Mouse (Mus musculus) gastrocnemius, adult 2 months (tissue): Measurements from ENCODE around the gene Ofd1. TPM values are rescaled to one million over a fixed set of nuclear protein-coding genes. Genes with fewer than 3 reads are reported as not detected.

Source experiments
- DNase-seq: peaks from one replicate; pipeline ENCODE4 v3.0.0; 2022
- H3K27ac ChIP-seq: fragments of 200-600 bp; 2 replicates; pipeline ENCODE4 v1.8.1; 2022; ENCODE audit warnings: mild to moderate bottlenecking
- H3K4me3 ChIP-seq: fragments of 200-600 bp; 2 replicates; pipeline ENCODE4 v1.8.1; 2022; ENCODE audit warnings: mild to moderate bottlenecking, moderate library complexity
- CTCF ChIP-seq: fragments of 200-600 bp; IDR thresholded peaks from 2 replicates; pipeline ENCODE4 v1.8.1; 2022; ENCODE audit warnings: antibody characterized with exemption, mild to moderate bottlenecking, moderate library complexity
- intact Hi-C: fragments of 180-260 bp; cut with DNase I; formaldehyde crosslinking; loops from one replicate; pipeline ENCODE4 v1.15.1; 2025
- long read RNA-seq, 2 experiments: library from polyadenylated mRNA; stranded (forward); transcript quantifications; one replicate each; pipeline ENCODE4 v2.0.0; 2021
- total RNA-seq, 2 experiments: library from RNA; stranded (reverse); gene quantifications; 2 replicates each; pipeline ENCODE4 v1.2.3; 2021

Gene Ofd1
- total RNA-seq = 1 to 10 TPM; 4.6 to 6.2 TPM
- long read RNA-seq, experiment 1, full-length matches to known transcripts = 15 of 16 reads
- long read RNA-seq, experiment 1, partial matches to known transcripts = 1 of 16 reads
- long read RNA-seq, experiment 1, other reads (novel, unspliced or antisense) = 0 of 16 reads
- long read RNA-seq, experiment 2, full-length matches to known transcripts = 9 of 11 reads
- long read RNA-seq, experiment 2, partial matches to known transcripts = 0 of 11 reads
- long read RNA-seq, experiment 2, other reads (novel, unspliced or antisense) = 2 of 11 reads

DNA sequence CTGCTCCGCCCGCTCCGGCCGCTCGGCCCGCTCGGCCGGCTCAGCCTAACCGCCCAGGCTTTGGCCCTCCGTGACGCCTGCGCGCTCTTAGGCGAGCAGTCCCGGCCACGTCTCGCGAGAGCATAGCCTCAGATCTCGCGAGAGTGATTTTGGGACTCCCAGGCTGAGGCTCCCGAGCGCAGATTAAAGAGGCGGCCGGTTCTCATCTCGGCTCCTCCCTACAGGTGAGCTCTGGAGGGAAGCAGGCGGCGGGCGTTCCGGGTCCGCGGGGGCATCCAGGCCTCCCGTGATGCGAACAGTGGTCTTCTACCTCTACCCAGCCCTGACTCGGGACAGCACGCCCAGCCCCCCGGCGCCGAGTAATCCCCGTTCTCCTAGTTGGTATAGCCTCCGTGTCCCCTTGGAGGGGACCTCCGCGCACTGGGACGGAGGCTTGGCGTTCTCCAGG is at the start of gene Ofd1:
Gene Ofd1 (minus strand): TSS at position 89 of the 448 bp plus-strand sequence.
- H3K4me3 ChIP-seq = peak within 1 kb of the TSS; percentile 83
- TF ChIP-seq CTCF = no peak
- DNase-seq = peak; percentile 94
- intact Hi-C loops = loop anchor here (1.0 to 10.0 kb wide), 2 partner anchors 70 to 214 kb away; no protein-coding TSS in a partner anchor
- peak within 1 kb of the TSS; percentile 94 for H3K27ac ChIP-seq

DNA sequence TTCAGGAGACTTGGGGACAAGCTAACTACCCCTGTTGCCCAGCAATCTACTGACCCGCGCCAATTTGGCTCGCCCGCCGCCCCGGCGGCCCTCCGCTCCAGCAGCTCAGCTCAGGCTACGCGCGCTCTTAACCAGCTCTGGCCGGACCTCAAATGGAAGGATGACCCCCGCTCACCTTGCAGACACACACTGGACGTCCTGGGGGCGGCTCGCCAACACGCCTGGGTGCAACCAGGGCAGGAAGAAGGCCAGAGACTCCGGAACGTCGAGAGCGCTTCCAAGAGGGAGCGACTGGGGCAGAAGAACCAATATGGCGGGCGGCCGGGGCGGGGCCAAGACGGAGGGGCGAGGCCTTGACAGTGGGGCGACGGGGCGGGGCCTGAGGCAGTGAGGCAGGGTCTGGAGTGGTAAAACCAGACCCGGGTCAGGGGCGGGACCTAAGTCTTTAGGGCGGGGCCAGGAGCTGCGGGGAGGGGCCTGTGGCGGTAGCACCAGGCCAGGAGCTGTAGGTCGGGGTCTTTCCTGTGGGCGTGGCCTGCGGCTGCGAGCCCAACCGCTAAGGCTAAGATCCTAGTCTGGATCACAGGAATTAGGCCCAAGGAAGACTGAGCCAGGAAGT is 39.0 kb upstream of the Ofd1 start, which contains the start of gene Rab9:
Gene Rab9 (minus strand): TSS at position 503 of the 619 bp plus-strand sequence.
- intact Hi-C loops = loop anchor here (2.0 kb wide), 1 partner anchor 31 kb away; no protein-coding TSS in a partner anchor
- Histone ChIP-seq H3K4me3 (peak within 1 kb of the TSS; percentile 86), H3K27ac (peak within 1 kb of the TSS; percentile 92)
- no peak for TF ChIP-seq CTCF
- DNase-seq = peak; percentile 96

DNA sequence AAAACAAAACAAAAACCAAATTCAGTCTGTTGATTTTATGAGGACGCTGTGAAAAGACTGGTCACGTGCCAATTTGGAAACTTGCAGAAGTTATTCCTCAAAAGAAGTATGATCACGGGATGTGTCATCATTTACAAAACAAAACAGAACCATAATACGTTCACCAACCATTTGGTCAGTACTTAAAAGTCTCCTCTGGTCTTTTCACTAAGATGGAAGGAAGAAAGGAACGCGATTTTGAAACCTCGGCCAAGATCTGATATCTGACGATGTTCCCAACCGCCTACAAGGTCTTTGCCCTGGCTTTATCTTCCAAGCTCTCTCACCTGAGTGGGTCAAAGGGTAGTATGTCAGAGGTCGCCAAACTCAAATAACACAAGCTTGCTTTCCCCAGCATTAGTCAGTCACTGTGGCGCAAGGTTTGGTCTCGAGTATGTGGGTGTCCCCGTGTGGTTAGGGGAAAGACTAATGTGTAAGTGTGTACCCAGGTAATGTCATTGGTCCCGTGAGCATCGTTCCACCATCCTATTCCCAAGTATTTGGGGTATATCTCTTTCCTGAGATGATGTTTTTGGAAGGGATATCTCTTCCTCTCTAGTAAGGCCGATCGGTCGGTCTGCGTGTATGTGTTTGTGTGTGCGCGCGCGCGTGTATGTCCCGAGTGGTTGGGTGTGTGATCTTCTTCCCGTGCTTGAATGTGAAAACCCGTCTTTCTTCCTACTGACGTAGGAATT is 38.3 kb upstream of the Ofd1 start:
- intact Hi-C loops = loop anchor here (2.0 kb wide), 1 partner anchor 32 kb away; no protein-coding TSS in a partner anchor
- no peak for DNase-seq
- TF ChIP-seq CTCF = no peak
- Histone ChIP-seq H3K27ac (peak overlapping the region; percentile 92), H3K4me3 (peak overlapping the region; percentile 86)

DNA sequence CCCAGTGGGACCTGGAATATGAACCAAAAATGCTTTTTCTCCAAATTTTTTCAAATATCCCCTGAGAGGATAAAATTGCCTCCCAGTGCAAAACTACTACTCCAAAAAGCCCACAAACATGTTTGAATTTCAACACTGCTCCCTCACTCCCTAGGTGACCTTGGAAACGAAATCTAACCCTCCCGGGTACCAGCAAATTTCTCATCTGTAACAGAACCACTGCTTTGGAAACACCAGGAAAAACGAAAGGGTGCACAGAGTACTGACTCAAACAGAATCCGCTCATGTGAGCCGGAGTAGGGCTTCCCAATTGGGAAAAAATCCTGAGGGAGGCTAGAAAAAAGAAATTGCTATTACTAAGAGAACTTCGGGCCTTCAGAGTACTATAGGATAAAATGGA is 36.9 kb upstream of the Ofd1 start:
- Histone ChIP-seq H3K27ac (peak overlapping the region; percentile 92), H3K4me3 (peak overlapping the region; percentile 86)
- no peak for DNase-seq
- TF ChIP-seq CTCF = no peak
- intact Hi-C loops = no loop called here

DNA sequence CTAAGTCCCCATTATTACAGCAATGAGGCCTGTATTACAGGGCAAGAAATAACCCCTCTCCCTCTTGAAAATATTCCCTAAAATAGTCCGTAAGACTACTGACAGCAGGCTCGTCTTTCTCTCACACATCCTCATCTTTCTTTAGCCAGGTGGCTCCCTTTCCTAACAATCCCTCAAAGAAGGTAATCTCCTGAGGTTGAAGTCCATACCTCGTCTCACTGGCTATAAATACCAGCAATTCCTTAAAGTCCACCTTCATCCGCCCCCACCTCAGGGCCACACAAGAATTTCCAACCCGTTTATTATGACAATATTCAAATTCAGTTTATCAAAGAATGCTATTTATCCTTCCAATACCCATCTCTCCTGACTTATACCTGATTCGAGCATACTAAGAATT is 32.1 kb upstream of the Ofd1 start:
- H3K27ac ChIP-seq = no peak overlapping the region
- TF ChIP-seq CTCF = no peak
- no peak for DNase-seq
- intact Hi-C loops = no loop called here
- no peak overlapping the region for H3K4me3 ChIP-seq

DNA sequence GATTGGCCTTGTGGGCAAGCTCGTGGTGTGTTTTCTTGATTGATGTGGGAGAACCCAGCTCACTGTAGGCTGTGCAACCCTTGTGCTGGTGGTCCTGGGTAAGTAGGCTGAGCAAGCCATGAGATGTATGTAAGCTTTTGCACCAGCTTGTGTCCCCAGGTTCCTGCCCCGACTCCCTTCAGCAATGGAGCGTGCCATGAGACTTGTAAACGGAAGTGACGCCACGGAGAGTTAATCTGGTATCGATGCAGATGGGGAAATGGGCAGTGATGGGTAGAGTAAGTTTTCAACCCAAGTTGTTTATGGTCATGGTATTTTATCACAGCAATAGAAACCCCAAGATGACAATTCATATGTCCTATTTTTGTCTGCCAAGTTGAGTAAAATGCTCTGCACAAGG is 27.8 kb upstream of the Ofd1 start:
- no peak for TF ChIP-seq CTCF
- Histone ChIP-seq H3K27ac (no peak overlapping the region), H3K4me3 (no peak overlapping the region)
- DNase-seq = no peak
- intact Hi-C loops = no loop called here

DNA sequence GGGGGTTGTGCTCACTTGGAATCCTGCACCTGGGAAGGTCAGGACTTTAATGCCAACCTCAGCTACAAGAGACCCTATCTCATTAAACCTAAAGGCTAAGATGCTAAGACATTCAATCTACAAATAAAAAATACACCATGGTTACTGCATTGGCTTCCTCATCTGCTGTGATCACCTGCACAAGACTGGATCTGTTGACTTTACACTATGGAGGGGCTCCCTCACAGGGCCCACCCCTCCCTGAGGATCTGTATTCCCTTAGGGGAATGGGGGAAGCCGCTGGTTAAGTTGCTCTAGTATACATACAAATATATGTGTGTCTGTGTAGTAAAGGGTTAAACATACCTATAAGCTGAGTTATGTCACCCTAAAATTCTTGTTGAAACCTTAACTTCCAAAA is 15.0 kb upstream of the Ofd1 start:
- intact Hi-C loops = no loop called here
- Histone ChIP-seq H3K27ac (no peak overlapping the region), H3K4me3 (no peak overlapping the region)
- TF ChIP-seq CTCF = no peak
- DNase-seq = no peak

DNA sequence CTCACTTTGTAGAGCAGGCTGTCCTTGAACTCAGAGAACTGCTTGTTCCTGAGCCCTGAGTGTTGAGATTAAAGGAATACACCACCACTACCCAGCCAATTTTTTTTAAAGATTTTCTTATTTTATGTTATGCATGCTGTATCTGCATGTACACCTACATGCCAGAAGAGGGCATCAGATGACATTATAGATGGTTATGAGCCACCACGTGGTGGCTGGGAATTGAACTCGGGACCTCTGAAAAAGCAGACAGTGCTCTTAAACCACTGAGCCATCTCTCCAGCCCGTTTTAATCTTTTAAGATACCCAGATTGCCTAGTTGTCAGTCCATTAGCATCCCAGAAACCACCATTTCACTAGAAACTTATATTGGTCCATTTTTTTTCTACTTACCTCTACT is 13.8 kb upstream of the Ofd1 start:
- peak; percentile 6; the same call in 1 of the 2 replicates for TF ChIP-seq CTCF
- Histone ChIP-seq H3K27ac (no peak overlapping the region), H3K4me3 (no peak overlapping the region)
- DNase-seq = no peak
- intact Hi-C loops = no loop called here

DNA sequence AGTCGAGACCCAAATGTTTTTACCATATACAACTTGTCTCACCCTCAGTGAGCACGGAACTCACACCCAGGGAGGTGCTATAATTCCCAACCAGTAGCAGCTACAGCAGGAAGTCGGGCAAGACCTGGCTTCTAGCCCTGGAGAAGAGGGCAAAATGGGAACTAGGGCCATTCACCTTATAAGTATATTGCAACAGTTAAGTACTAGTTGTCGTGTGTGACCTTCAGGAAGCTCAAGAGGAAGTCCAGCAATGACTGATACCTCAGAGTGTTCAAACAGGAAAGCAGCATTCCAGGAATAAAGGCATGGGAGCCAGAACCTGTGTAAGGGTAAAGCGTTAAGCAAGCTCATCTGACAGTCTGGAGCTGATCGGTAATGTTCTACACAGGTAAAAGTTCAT is 13.0 kb upstream of the Ofd1 start:
- intact Hi-C loops = no loop called here
- TF ChIP-seq CTCF = no peak
- H3K4me3 ChIP-seq = no peak overlapping the region
- peak overlapping the region; percentile 48; the same call in 1 of the 2 replicates for H3K27ac ChIP-seq
- DNase-seq = no peak

DNA sequence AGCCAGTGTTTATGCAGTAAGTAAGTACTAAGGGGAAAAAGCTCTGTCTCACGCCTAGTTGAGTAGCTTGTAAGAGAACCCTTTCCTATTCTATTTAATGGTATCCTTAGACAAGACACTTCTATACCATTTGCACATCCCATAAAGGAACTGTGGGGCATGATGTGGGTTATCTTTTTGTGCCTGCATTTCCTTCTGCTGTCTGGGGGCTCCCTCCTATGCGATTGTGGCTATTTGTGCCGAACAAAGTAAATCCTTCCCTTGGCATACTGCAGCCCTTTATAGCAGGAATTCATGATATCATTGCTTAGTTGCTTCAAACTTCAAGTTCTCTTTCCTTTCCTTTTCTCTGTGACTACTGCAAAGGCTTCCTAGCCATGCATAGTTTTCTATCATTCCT is 4.0 kb upstream of the Ofd1 start:
- DNase-seq = no peak
- Histone ChIP-seq H3K27ac (no peak overlapping the region), H3K4me3 (no peak overlapping the region)
- intact Hi-C loops = loop anchor here (10.0 kb wide), 1 partner anchor 210 kb away; no protein-coding TSS in a partner anchor
- TF ChIP-seq CTCF = no peak

DNA sequence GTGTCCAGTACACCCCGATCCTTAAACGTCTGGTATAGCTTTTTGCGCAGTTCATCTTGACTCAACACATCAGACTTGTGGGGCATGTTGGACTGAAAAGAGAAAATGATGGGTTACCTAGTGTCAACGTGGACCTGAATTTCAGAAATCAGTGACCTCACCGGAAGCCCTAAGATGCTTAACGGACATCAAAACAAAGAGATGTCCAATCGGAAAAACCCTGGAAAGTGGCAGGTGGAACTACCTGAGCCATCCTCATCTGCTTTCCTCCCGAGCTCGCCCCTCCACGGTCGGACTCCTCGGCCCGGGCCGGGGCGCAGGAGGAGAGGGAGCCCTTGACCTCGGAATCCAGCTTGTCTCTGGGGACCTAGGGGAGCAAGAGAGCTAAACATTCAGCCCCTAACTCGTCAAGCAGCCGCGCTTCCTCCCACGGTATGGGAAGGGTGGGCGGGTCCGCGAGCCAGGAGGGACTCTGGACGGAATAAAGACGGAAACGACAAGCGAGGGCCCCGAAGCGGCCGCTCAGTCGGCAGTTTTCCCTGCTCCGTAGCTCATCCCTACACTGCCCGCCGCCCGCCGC is 378 bp downstream of the Ofd1 start, which contains the start of gene Trappc2:
Gene Trappc2 (plus strand): TSS at position 539 of the 580 bp plus-strand sequence.
- H3K4me3 ChIP-seq = peak within 1 kb of the TSS; percentile 83
- DNase-seq = no peak
- intact Hi-C loops = loop anchor here (1.0 to 10.0 kb wide), 2 partner anchors 70 to 215 kb away; no protein-coding TSS in a partner anchor
- H3K27ac ChIP-seq = peak within 1 kb of the TSS; percentile 94
- no peak for TF ChIP-seq CTCF

DNA sequence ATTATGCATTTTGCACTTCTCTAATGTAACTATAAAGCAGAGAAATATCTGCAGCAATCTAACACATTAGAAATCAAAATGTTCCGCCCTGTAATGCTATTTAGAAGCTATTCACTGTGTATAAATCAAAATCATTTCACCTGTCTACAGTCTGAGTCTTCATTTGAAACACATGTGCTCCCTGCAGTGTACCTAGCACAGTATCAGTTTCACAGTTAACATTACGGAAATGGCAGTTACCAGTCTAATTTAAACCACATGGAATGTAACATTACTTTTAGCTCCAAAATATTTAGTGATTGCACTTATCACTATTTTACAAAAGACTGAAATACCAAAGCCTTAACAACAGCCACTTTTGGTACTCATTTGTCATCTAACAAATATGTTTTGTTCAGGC is 5.7 kb downstream of the Ofd1 start:
- intact Hi-C loops = no loop called here
- no peak for DNase-seq
- TF ChIP-seq CTCF = no peak
- Histone ChIP-seq H3K4me3 (no peak overlapping the region), H3K27ac (no peak overlapping the region)
